Mouse (Mus musculus) lung, adult 2 months (tissue): ENCODE measurements around the gene Eci3.
"Not testable (repeated sequence)": the region's sequence is repeated elsewhere in the genome, so short reads cannot be mapped to it uniquely, and the experiment has no call there.

Experiments used
- CTCF ChIP-seq: fragments of 200-500 bp; IDR thresholded peaks from 2 replicates; pipeline ENCODE4 v1.5.1; 2011; ENCODE audit warnings: mild to moderate bottlenecking, low read length, control low read depth; ENCODE audit not compliant: insufficient read depth
- POLR2A ChIP-seq: fragments of 200-500 bp; IDR thresholded peaks from 2 replicates; pipeline ENCODE4 v1.6.1; 2011; ENCODE audit warnings: low read depth, mild to moderate bottlenecking, control low read depth, low read length, borderline replicate concordance; ENCODE audit errors: extremely low read depth

DNA sequence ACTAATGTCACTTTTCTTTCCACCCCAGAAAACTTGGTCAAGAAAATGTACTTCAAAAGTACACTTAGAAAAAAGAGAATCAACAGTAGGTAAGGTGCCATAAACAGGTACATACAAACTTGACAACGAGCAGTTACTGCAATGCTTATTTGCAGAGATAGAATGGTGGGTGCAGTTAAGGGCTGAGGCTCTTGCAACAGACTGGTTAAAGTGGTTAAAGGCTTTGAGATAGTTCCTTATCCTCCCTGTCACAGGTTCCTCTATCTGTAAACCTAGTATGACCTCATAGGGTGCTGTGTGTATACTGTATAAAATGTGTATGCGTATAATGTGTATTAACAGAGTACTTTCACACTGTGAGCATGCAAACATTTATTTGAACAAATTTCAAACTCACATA lies 12.2 kb downstream of the Eci3 start:
- not testable (repeated sequence) for TF ChIP-seq POLR2A, CTCF
